Mouse (Mus musculus) neural tube, embryonic 11.5 days (tissue): ENCODE measurements around the gene Cd109. TPM values are rescaled to one million over a fixed set of nuclear protein-coding genes. Genes with fewer than 3 reads are reported as not detected.

Experiments used
- polyA plus RNA-seq: library from polyadenylated mRNA; unstranded; fragments of >200 nt; fragmentation: Nextera tagmentation; extraction: Ambion mirVana; gene quantifications from 2 replicates; pipeline ENCODE4 v1.2.1, GENCODE M21; 2014

Cd109 gene
- polyA plus RNA-seq, 1 experiment from 2014 or later: 5.0 TPM

Other genes starting within 250 kb of the Cd109 start
- gene Dppa5a, start 247.4 kb upstream of the Cd109 start, polyA plus RNA-seq: 0.41 and 0.72 TPM in 2 replicates
- 1.3 and 1.7 TPM in 2 replicates for gene Ooep, start 236.8 kb upstream of the Cd109 start, polyA plus RNA-seq
- 0.28 and 0.50 TPM in 2 replicates for gene Ddx43, start 219.8 kb upstream of the Cd109 start, polyA plus RNA-seq
- 0.84 and 0.93 TPM in 2 replicates for gene Cgas, start 172.3 kb upstream of the Cd109 start, polyA plus RNA-seq
- 23.1 and 23.4 TPM in 2 replicates for gene Mto1, start 167.3 kb upstream of the Cd109 start, polyA plus RNA-seq
- 1.0 TPM in 1 of 2 replicates, not detected in the other for gene Gm17324, start 166.8 kb upstream of the Cd109 start, polyA plus RNA-seq
- 4,747 and 4,837 TPM in 2 replicates for gene Eef1a1, start 126.4 kb upstream of the Cd109 start, polyA plus RNA-seq
- gene Slc17a5, start 27.5 kb upstream of the Cd109 start, polyA plus RNA-seq: 10.6 and 11.5 TPM in 2 replicates